Mouse (Mus musculus): ENCODE measurements around the gene Notch1.

The Notch1 gene

DNA sequence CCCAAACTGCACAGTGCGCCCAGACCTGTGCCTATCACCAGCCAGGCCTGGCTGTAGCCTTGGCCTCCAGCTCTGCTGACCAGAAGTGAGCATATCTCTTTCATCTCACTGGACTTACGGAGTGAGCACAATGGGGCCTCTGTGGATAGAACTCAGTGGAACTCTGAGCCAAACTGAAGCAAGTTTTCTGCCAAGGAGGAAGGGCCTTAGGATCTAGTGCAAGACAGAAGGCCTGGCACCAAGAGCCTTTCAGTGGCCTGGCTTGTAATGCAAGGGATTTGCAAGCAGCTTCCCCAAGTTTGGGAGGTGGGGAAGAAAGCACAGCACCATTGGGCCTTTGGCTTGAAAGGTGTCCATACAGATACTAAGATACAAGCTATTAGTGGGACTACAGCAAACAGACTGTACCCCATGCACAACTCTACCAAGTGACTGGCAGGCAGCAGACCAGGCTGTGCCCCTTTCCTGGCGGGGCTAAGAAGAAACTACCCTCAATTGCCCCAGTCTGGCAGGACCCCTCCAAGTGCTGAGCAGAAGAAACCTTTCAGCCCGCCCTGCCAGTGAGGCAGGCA, 16.4 kb downstream of the Notch1 start:
- DNase-seq (ENCODE audit: low read depth), result no peak

DNA sequence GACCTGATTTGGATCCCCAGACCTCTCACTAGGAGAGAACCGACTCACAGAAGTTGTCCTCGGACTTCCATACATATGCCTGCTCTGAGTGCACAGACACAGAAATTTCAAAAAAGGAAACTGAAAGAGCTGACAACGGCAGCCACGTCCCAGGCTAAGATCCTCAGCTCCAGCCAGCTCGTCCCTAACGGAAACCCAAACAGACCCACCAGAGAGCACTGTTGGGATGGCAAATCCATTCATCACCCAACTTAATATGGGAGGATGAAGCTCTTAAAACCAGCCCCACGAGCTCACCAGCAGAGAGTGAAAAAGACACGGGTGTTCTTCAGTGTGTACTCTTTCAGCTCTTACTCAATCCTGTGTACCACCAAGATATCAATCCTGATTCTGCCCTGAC, 17.8 kb downstream of the Notch1 start:
- no peak for DNase-seq (ENCODE audit: low read depth)

DNA sequence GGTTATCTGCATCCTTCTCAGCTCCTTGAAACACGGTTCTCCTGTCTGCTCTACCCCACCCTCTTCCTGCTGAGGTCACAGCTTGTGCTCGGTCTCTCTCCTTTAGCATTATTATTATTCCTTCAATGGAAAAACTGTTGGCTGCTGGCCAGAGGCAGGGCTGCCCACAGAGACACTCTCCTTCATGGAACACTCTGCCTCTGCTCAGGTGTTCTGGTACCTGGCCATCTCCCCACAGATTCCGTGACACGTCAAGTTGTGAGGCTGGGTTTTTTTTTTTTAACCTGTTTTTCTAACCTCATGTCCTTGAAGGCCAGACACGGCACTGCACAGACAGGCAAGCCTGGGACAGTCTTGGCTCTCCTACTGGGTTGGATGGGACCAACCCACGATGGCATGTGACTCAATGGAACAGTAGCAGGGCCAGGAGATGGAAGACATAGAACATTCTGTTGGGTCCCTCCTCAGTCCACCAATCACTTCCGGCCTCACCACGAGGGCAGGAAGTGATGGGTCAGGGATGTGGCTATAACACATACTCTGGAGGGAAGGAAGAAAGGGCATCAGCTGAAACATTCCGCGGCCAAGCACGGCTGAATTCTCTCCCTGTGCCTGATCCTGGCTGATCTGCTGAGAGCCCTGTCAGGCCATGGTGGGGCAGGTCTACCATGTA, 18.5 kb downstream of the Notch1 start:
- DNase-seq (ENCODE audit: low read depth), result peak; percentile 62

DNA sequence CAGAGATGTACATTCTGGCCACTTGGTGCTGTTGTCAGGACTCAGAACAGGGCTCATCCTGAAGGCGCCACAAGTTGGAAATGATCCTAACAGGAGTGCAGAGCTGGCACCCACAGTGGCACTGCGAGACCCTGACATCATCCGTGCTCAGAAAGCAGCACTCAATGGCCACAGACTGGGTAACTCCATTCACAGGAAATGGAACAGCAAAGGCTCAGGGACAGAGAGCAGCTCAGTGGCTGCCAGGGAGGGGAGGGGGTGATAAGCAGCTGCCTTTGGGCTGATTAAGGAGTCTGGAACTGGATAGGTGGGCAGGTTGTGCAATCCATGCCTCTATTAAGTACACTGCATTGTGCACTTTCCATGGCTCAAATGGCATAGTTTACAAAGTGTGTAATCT, 20.0 kb downstream of the Notch1 start:
- DNase-seq (ENCODE audit: low read depth), result peak; percentile 51

DNA sequence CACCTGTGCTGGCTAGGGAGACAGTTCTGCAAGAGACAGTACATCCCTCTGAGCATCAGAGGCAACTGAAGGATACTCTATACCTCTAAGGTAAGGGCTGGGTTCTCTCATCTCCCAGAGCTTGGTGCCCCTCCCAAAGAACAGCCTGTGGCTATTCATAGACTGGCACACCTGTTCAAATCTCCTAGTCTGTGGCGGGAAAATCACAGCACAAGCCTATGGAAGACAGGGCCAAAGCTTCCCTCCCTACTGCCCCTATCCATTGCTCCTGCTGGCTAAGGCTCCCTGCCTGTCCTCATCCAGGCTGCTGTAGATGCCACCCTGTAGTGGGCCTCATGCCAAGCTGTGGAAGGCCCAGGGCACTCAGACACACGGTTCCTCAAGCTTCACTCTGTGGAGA, 20.8 kb downstream of the Notch1 start:
- no peak for DNase-seq (ENCODE audit: low read depth)

DNA sequence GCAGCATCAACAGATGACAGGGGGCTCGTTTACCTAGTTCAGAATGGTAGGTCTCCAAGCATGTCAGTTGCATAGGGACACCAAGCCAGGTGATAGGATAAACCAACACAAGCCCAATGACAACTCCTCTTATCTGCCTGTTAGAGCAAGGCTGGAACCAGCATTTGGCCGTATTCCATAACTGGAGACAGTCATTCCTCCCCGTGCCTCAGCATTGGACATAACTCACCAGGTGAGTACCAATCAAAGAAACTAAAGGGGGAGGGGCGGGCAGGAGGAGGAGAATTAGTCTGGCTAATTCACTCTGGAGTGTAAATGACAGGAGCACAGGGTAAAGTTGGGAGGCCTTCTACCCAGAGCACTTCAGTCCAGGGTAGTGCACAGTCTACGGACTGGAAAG, 21.5 kb downstream of the Notch1 start:
- no peak for DNase-seq (ENCODE audit: low read depth)

DNA sequence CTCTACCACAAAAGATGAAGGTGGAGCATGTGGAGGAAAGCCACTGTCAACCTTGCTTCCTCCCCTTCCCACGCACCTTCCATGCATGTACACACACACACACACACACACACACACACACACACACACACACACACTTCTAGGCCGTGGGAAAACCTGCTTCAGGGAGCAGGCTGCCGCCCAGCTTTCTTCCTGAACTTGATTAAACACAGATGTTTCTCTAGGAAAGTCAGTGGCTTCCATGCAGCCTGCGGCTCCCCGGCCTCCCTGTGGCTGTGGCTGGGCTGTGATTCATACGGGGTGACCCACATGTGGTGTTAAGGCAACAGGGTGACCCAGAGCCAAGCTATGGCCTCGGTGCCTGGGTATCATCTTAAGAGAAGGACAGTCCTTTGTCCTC, 22.1 kb downstream of the Notch1 start:
- no peak for DNase-seq (ENCODE audit: low read depth)

DNA sequence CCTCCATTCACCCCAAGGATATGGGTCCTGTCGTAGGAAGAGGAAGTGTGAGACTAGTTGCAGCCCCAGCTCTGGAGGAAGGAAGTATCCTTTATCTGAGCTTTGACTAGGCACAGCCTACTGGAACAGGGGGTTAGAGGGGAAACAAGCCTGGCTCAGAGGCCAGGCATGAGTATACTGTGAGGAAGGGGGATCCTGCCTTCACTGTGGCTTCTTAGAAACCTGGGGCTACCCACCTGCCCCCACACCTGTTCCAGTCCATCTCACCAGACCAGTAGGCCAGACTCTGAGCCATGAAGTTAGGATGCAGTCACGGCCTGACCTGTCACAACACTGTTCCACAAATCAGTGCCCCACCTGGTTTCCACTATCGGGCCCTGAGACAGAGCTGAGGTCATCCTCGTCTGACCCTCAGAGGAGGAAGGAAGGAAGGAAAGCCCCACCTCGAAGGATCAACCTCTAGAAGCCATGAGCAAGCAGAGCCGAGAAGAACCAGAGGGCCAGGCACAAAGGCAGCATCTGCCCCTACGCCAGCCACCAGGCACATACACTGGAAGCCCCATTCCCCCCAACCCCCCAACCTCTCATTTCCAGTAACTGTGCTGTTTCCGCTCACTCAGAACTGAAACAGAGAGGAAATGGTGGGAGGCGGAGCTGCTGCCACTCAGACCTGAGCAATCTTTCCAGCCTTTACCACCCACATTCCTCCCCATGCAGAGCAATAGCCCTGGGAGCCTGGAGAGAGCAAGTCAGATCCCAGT, 23.3 kb downstream of the Notch1 start:
- peak; percentile 78 for DNase-seq (ENCODE audit: low read depth)

DNA sequence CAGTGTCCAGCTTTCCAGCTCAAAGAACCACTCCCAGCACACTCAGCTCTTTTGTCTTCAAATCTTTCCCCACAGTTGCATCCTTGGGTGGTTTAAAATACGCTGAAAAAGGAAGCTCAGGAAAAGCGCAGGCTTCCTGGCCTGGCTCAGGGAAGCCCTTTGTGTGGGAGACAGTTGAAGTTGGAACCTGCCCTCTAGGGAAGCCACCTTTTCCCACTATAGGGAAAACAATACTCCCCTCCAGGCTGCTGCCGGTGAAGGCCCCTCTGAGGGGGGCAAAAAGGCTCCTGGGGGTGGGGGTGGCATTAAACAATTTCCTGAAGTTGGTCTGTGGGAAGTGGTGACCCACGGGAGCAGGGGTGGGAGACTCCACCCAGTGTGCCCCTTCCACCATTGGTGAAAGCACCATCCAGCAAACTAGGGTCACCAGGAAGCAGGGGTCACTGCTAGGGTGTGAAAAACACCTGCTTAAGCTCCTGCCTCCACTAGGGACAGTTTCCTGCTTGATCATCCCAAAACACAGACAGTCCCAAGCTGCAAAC, 25.6 kb downstream of the Notch1 start:
- no peak for DNase-seq (ENCODE audit: low read depth)

DNA sequence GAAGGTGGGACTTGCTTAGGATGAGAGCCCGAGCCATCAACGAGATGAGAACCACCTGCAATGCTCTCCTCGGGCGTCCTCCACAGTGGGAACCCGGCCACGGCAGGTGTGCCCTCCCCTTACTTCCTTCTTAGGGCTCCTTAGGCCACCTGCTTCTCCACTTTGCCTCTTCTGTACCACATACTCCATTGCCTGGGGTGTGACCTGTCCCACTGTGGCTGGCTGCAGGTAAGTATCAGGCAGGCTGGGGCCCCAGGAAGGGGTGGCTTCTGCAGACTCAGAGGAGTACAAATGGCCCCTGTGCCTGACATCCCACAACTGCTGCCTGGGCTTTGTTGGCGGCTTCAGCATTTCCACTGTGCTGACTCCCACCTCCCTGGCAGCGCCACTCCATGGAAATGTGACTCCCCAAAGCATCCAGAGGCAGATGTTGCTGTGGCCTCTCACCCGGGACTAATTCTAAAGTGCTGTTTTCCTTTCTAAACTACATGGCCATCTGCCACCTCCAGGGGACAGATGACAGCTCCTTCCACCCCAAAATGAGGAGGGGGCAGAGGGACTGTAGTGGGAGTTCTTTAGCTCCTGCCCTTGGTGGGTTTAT, 27.8 kb downstream of the Notch1 start:
- DNase-seq (ENCODE audit: low read depth), result no peak

DNA sequence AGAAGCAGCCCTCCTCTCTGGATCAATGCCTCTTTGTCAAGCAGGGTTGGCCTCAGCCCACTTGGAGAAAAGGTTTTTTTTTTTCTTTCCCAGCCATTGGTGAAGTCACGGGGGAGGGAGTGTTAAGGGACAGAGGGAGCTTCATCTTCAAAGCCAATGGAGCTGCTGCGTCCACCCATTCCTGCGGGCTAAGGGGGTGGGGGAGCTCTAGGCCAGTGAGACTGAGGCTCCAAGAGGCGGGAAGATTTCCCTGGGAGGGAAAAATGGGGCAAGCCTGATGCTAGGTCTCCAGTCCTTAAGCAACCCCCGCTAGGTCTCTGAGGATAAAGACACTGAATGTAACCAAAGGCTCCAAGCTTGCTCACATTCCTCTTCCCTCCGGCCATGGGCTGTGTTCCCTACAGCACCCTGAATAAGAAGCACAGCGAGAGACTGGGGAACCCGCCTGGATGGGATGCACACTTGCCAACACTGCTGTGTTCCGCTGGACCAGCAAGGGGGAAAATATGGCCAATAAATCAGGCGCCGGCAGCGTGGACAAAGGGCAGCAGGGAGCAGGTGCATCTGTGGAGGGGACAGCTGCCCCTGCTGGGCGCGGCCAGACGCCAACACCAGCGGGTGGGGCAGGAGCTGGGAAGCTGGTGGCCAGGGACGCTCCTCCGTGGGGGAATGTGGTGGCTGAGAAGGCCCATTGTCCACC, 29.0 kb downstream of the Notch1 start:
- no peak for DNase-seq (ENCODE audit: low read depth)

DNA sequence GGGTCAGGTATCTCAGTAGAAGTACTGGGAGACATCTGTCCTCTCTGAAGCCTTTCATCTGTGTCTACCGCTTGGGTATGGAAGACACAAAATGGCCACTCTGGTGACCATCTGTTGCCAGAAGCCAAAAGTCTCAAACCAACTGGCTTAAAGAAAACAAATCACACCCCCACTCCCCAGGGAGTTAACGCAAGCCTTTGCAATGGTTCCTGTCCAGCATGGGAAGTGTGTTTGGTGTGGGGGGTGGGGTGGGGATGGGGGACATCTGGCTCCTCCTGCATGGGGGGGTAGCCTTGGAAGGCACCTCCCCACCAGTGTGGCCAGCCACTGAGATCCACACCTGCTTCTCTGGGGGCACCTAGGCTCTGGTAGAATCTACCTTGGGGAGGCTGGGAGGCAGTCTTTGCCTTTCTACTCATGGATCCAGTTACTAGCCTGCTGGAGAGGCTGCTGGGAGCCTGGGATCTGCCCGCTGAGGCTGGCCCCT, 29.6 kb downstream of the Notch1 start:
- DNase-seq (ENCODE audit: low read depth), result no peak

DNA sequence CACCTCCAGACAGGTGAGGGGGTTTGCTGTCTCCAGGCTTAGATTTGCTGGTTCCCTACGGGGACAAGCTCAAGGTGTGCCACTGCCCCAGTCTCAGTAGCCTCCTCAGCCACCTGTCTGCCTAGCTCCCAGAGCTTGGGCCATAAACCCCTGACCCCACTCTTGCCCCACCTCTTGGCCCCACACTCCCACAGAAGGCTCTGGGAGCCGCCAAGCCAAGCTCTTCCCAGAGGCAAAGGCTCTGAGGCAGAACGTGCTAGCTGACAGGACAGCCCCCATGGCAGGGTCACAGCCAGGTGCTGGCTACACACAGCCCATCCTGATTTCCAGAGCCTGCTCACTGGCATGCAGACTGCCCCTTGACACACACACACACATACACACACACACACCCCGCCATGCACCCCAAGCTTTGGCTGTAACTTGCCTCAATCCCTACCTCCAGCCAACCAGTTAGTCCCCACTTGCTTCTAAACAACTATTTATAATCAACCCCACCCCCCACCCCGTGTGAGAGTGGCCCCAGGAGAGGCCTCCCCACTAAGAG, 30.1 kb downstream of the Notch1 start:
- no peak for DNase-seq (ENCODE audit: low read depth)

DNA sequence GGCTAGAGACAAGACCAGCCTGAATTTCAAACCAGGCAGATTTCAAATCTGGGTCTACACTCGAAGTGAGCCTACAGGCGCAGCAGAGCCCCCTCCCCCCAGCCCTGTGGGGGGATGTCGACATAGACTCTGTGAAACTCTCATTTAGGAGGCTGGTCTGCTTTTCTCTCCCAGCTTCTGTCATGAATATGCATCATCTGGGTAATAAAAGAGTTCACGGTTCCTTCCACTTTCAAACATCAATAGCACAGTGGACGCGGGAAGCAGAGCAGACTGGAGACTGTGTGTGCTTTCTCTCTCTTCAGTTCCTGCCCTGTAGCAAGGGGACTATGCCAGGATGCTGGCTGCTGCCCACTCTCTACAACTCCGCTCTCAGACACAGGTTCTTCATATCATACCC, 30.8 kb downstream of the Notch1 start:
- no peak for DNase-seq (ENCODE audit: low read depth)

DNA sequence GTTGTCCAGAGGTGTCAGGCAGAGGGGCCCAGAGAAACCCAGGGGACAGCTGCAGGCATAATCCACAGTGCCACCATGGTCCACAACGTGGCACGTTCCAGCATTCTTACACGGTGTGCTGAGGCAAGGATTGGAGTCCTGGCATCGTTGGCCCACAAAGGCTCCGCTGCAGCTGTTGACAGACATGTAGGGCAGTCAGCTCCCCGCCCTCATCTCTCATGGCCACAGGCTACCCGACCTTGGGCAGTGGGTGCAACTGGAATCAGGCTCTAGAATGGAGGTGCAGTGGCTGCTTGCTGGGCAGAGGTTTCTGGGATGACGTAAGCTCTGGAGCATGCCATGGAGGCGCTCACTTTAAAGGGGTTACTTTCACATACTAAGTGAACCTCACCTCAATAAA, 31.2 kb downstream of the Notch1 start:
- DNase-seq (ENCODE audit: low read depth), result no peak

DNA sequence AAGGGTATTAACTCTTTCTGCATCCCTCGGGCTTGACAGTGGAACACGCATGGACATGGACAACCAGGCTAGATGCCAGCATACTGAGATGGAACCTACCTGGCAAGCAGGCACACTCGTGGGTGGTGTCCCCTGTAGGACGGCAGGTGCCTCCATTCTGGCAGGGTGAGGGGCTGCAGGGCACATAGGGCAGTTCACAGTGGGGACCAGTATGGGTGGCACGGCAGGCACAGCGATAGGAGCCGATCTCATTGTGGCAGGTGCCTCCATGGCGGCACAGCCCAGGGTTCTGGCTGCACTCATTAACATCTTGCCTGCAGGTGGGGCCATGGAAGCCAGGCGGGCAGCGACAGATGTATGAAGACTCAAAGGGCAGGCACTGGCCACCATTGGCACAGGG, 32.3 kb downstream of the Notch1 start:
- no peak for DNase-seq (ENCODE audit: low read depth)

DNA sequence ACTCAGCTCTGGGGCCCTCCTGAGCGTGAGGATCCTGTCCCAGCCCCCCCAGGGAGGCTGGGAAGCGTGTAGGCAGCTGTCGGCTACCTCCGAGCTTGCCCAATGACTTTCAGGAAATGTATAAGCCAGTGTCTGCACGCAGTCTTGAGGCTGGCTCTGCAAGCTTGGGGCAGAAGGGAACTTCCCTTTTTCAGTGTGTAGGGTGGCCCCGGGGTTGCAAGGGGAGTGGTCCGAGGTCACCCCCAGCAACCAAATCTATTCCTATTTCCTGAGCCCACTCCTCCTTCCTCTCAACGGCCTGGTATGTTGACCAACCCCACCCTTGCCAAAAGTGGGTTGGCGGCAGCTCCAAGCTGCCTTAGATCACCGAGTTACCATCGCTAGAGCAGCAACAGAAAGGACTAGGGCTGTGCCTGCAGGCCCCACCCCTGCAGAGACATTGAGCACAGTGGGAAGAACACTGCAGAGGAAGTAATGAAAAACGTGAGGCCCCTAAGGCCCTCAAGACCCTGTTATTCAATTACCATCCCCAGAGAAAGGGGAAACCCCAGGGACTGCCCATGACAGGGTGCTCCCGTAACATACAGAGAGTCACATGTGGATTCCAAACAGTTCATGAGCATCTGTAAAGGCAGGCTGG, 33.1 kb downstream of the Notch1 start:
- DNase-seq (ENCODE audit: low read depth), result peak; percentile 32

DNA sequence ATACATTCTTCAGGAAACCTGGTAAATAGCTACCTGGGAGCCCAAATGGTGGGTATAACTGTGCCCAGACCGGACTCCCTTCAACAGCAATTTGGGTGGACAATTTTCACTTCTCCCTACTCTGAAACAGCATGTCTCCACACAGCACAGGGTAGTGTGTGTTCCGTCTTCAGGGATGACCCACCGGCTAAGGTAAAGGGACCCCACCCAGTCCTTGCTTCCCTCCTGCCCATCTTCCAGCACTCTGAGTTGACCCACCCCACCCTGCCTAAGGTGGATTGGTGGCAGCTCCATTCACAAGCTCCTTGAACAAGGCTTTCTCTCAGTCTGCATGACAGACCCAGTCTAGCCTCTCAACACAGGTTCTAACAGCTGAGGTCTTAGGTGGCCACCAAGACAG, 33.6 kb downstream of the Notch1 start:
- no peak for DNase-seq (ENCODE audit: low read depth)

DNA sequence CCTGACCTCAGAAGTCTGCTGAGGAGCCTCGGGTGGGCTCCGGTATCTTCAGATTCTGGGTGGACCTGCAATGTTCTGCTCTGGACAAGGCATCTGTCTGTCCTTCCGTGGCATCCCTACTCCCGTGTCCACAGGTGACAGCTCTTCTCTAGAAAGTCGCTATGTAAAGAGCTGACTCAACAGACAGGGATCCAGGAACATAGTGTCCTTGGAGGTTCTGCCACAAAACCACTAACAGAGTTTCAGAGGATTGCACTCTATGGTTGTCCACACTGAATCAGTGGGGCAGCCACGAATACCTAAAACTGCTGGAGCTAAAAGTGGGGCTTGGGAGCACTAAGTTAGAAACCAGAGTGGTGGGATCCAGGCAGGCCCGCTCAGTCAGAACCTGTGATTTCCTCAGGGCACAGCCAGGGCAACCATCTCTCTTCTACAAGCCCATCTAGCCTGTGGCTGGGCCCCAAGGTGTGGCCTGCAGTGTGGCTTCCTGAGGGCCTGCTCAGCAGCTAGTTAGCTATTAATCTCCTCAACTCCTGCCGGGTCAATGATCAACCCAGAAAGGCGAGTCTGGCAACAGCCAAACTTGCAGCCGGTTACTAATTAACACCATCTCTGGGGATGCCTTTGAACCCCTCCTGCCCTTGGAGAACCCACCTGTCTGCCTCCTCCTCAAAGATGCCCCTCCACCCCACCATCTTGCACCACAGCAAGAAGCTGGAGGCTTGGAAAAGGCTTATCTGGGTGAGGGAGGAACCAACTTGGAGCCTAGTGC, 34.6 kb downstream of the Notch1 start:
- no peak for DNase-seq (ENCODE audit: low read depth)

DNA sequence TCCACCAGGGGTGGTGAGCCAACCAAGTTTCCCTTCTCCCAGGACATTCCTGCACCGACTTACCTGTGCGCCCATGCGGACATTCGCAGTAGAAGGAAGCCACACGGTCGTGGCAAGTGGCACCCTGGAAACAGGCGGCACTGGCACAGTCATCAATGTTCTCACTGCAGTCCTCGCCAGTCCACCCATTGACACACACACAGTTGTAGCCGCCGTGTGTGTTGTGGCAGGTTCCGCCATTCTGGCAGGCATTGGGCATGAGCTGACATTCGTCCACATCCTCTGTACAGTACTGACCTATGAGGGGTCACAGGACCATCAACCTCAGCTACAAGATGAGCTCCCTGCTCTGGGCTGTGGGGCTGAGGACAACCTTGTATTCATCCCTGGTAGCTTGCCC, 35.6 kb downstream of the Notch1 start:
- DNase-seq (ENCODE audit: low read depth), result no peak

All from naive thymus-derived CD4-positive, alpha-beta T cell, adult 2 months (primary cell).